Mouse (Mus musculus) ES-E14 (cell line): Measurements from ENCODE around the gene Vinac1.

Source experiments
- MAFK ChIP-seq: IDR thresholded peaks from 2 replicates; pipeline ENCODE4 v1.6.1; 2014; ENCODE audit warnings: mild to moderate bottlenecking, low read depth, low read length, inconsistent platforms; ENCODE audit not compliant: insufficient read depth
- ZC3H11A ChIP-seq: IDR thresholded peaks from 2 replicates; pipeline ENCODE4 v1.6.1; 2012; ENCODE audit warnings: low read depth, mild to moderate bottlenecking, inconsistent platforms, low read length, borderline replicate concordance

- TF ChIP-seq MAFK (no peak), ZC3H11A (no peak)
Observed at GRCm38 (mm10) chr2:129004872-129005271, 43.1 kb downstream of the Vinac1 start.
